Mouse (Mus musculus): ENCODE measurements around the gene Cyp4x1. TPM values are rescaled to one million over a fixed set of nuclear protein-coding genes. Genes with fewer than 3 reads are reported as not detected.
A peak's percentile ranks its signal among the peaks of the same experiment; 100 is the strongest.

Gene Cyp4x1
- polyA plus RNA-seq, 1 experiment from 2014 or later: not detected

DNA sequence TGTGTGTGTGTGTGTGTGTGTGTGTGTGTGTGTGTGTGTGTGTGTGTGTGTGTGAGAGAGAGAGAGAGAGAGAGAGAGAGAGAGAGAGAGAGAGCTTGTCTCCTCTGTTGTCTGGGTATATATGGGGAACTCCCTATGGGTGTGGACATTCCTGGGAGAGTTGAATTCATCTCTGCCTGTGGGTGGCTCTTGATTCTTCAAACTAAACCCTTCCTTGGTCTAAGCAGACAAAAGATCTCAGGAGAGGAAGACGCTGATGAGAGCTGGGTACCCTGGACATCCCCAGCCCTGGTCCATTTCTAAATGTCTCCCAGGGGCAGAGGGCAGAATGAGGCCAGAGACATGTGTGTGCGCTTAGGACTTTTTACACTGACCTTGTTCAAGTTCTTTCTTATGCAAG is 40.0 kb downstream of the Cyp4x1 start:
- no peak overlapping the region for H3K27ac ChIP-seq (ENCODE audit: low read length)
- DNase-seq (ENCODE audit: low spot score): no peak
- H3K9me3 ChIP-seq (ENCODE audit: low read length): no peaks in the 10 kb centered on the region
- H3K4me3 ChIP-seq (ENCODE audit: low read depth, low read length): no peak overlapping the region
- no peak overlapping the region for H3K9ac ChIP-seq (replicated peaks; ENCODE audit: low read depth)
- no peaks in the 10 kb centered on the region for H3K36me3 ChIP-seq (ENCODE audit: insufficient read depth, low read length)
- peaks cover 7% of the 10 kb centered on the region; the same call in 1 of the 2 replicates for H3K4me1 ChIP-seq (ENCODE audit: insufficient read depth, low read depth, low read length)
- no peak overlapping the region for H3K4me2 ChIP-seq (replicated peaks; ENCODE audit: low read depth, low read length)
- H3K27me3 ChIP-seq (replicated peaks; ENCODE audit: insufficient read depth, low read length): no peaks in the 10 kb centered on the region
- TF ChIP-seq CTCF (IDR thresholded peaks at IDR 0.05): no peak
- TF ChIP-seq EP300 (IDR thresholded peaks at IDR 0.05): no peak
- WGBS: 78% methylated on average over 2 of the region's 2 CpGs
- ATAC-seq: no peak

DNA sequence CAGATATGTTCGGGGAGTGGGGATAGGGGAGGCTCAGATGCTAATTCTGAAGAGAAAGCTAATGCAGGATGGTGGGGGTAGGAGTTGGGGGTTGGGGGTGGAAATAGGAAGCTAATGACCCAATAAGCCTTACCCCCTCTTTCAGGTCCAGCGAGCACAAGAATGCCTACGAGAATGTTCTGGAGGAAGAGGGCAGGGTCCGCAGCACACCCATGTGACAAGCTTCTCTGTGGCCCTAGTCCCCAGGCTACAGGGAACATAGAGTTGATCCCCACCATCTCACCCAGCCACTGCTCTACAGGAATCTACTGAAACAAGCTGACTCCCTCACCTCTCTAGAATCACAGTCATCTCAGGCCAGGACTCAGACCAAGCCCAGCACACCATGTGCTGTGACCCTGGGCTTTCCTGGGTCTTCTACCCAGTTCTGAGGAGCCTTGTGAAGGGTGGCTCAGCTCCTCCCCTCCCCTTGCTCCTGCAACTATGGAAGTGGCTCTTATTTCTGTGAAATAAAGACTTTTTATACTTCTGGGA is 40.7 kb downstream of the Cyp4x1 start:
- H3K4me2 ChIP-seq (replicated peaks; ENCODE audit: low read depth, low read length): no peak overlapping the region

DNA sequence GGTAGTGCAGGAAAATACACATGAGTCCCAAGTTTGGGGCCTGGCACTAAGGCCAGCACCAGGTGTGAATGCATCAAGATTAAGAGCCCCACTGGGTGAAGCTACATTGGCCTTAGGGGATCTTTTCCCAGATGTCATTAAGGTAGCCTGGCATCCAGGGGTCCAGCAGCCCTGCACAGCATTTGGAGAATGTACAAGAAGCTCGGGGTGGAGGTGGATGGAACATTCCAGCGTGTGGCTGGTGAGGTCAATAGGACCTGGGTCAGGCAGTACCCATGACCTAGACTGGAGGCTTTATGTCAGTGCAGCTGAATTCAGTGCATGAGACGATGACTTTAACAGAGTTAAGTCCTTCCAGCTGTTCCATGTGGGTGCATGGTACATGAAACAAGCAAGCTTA is 42.3 kb downstream of the Cyp4x1 start:
- Histone ChIP-seq H3K4me1 (ENCODE audit: insufficient read depth, low read depth, low read length) (peaks cover 6% of the 10 kb centered on the region; the same call in 1 of the 2 replicates), H3K4me2 (replicated peaks; ENCODE audit: low read depth, low read length) (no peak overlapping the region), H3K36me3 (ENCODE audit: insufficient read depth, low read length) (no peaks in the 10 kb centered on the region), H3K27ac (ENCODE audit: low read length) (no peak overlapping the region), H3K9me3 (ENCODE audit: low read length) (no peaks in the 10 kb centered on the region), H3K27me3 (replicated peaks; ENCODE audit: insufficient read depth, low read length) (no peaks in the 10 kb centered on the region), H3K4me3 (ENCODE audit: low read depth, low read length) (no peak overlapping the region), H3K9ac (replicated peaks; ENCODE audit: low read depth) (no peak overlapping the region)
- WGBS: 80% methylated on average over 3 of the region's 3 CpGs
- ATAC-seq (no peak), DNase-seq (ENCODE audit: low spot score) (no peak)
- no peak for TF ChIP-seq CTCF (IDR thresholded peaks at IDR 0.05)

More for the DNA sequence above, 40.7 kb downstream of the Cyp4x1 start:
- no peak for ATAC-seq
- no peaks in the 10 kb centered on the region for H3K9me3 ChIP-seq (ENCODE audit: low read length)
- H3K27me3 ChIP-seq (replicated peaks; ENCODE audit: insufficient read depth, low read length): no peaks in the 10 kb centered on the region
- DNase-seq (ENCODE audit: low spot score): no peak
- no peak overlapping the region for H3K4me3 ChIP-seq (ENCODE audit: low read depth, low read length)
- peaks cover 7% of the 10 kb centered on the region; the same call in 1 of the 2 replicates for H3K4me1 ChIP-seq (ENCODE audit: insufficient read depth, low read depth, low read length)
- no peaks in the 10 kb centered on the region for H3K36me3 ChIP-seq (ENCODE audit: insufficient read depth, low read length)
- TF ChIP-seq EP300 (IDR thresholded peaks at IDR 0.05) (no peak), CTCF (IDR thresholded peaks at IDR 0.05) (no peak)
- H3K27ac ChIP-seq (ENCODE audit: low read length): no peak overlapping the region
- 83% methylated on average over 4 of the region's 4 CpGs for WGBS
- H3K9ac ChIP-seq (replicated peaks; ENCODE audit: low read depth): no peak overlapping the region

GRCm38 (mm10) chr4:115090592-115090991 is 43.5 kb downstream of the Cyp4x1 start:
- ATAC-seq (0 out of 2 replicates have a peak, but pooled peaks have one; percentile 7), DNase-seq (ENCODE audit: low spot score) (peak; percentile 18)
- Histone ChIP-seq H3K4me1 (ENCODE audit: insufficient read depth, low read depth, low read length) (0 out of 2 replicates have a peak, but pooled peaks cover 1% of the 10 kb centered on the region), H3K4me3 (ENCODE audit: low read depth, low read length) (no peak overlapping the region), H3K27me3 (replicated peaks; ENCODE audit: insufficient read depth, low read length) (no peaks in the 10 kb centered on the region), H3K36me3 (ENCODE audit: insufficient read depth, low read length) (no peaks in the 10 kb centered on the region), H3K4me2 (replicated peaks; ENCODE audit: low read depth, low read length) (no peak overlapping the region), H3K27ac (ENCODE audit: low read length) (no peak overlapping the region), H3K9me3 (ENCODE audit: low read length) (no peaks in the 10 kb centered on the region), H3K9ac (replicated peaks; ENCODE audit: low read depth) (no peak overlapping the region)
- WGBS: 46% methylated on average over 2 of the region's 2 CpGs
- no peak for TF ChIP-seq EP300 (IDR thresholded peaks at IDR 0.05)
- TF ChIP-seq CTCF (IDR thresholded peaks at IDR 0.05): no peak

- no peaks in the 10 kb centered on the region for H3K27me3 ChIP-seq (replicated peaks; ENCODE audit: insufficient read depth, low read length)
- H3K9ac ChIP-seq (replicated peaks; ENCODE audit: low read depth): no peak within 1 kb of the TSS; the same call in 1 of the 2 replicates
- no peaks in the 10 kb centered on the region for H3K4me1 ChIP-seq (ENCODE audit: insufficient read depth, low read depth, low read length)
- 14% methylated on average over 11 of the region's 11 CpGs for WGBS
- H3K4me3 ChIP-seq (ENCODE audit: low read depth, low read length): peak within 1 kb of the TSS; percentile 18
- peak within 1 kb of the TSS; percentile 80 for H3K27ac ChIP-seq (ENCODE audit: low read length)
- H3K4me2 ChIP-seq (replicated peaks; ENCODE audit: low read depth, low read length): peak within 1 kb of the TSS; percentile 45
- peak; percentile 93 for DNase-seq (ENCODE audit: low spot score)
- TF ChIP-seq EP300 (IDR thresholded peaks at IDR 0.05) (no peak), CTCF (IDR thresholded peaks at IDR 0.05) (no peak)
- no peaks in the 10 kb centered on the region for H3K9me3 ChIP-seq (ENCODE audit: low read length)
- no peaks in the 10 kb centered on the region for H3K36me3 ChIP-seq (ENCODE audit: insufficient read depth, low read length)
- ATAC-seq: peak; percentile 87
These were observed 45.3 kb downstream of the Cyp4x1 start, which contains the start of gene Pdzk1ip1 for GRCm38 (mm10) chr4:115088611-115089338. Pdzk1ip1 (plus strand) TSS chr4:115088708.

DNA sequence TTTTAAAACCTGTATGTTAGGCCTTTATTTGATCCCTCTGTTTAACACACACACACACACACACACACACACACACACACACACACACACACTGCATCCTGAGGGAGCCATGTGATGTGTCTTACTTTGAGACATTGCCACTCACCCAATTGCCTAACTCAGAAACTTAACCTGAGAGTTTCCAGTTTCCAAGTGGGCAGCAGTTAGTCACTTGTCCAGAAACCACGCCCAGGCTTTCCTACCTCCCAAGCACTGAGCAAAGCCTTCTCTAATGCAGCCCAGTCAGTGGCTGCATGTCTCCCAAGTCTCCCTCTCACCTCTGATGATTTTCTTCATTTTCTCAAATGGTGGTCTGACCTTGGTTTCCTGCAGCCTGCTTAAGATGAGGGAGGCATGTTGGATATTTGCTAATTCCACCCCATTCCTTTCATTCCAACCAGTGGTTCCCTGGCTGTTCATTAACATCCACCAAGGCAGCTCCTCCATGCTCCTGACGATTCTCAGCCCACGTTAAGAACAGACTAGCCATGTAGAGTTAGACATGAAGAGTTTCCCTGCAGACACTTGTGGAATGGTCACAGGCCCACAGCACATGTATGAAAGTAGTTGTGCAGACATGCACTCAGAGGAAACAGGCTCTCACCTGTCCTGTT is 47.2 kb downstream of the Cyp4x1 start:
- DNase-seq (ENCODE audit: low spot score): peak; percentile 86
- TF ChIP-seq CTCF (IDR thresholded peaks at IDR 0.05): no peak
- TF ChIP-seq EP300 (IDR thresholded peaks at IDR 0.05): peak; percentile 39; the same call in 1 of the 2 replicates
- H3K9ac ChIP-seq (replicated peaks; ENCODE audit: low read depth): no peak overlapping the region
- 24% methylated on average over 3 of the region's 3 CpGs for WGBS
- ATAC-seq: peak; percentile 56
- H3K36me3 ChIP-seq (ENCODE audit: insufficient read depth, low read length): no peaks in the 10 kb centered on the region
- no peak overlapping the region for H3K4me2 ChIP-seq (replicated peaks; ENCODE audit: low read depth, low read length)
- no peaks in the 10 kb centered on the region for H3K27me3 ChIP-seq (replicated peaks; ENCODE audit: insufficient read depth, low read length)
- H3K9me3 ChIP-seq (ENCODE audit: low read length): no peaks in the 10 kb centered on the region
- H3K27ac ChIP-seq (ENCODE audit: low read length): no peak overlapping the region
- no peak overlapping the region for H3K4me3 ChIP-seq (ENCODE audit: low read depth, low read length)
- H3K4me1 ChIP-seq (ENCODE audit: insufficient read depth, low read depth, low read length): no peaks in the 10 kb centered on the region

Measured in lung, postnatal 0 days (tissue).